Mouse (Mus musculus): ENCODE measurements around the gene Gm10226.
"Not testable (repeated sequence)": the region's sequence is repeated elsewhere in the genome, so short reads cannot be mapped to it uniquely, and the experiment has no call there.

The Gm10226 gene

DNA sequence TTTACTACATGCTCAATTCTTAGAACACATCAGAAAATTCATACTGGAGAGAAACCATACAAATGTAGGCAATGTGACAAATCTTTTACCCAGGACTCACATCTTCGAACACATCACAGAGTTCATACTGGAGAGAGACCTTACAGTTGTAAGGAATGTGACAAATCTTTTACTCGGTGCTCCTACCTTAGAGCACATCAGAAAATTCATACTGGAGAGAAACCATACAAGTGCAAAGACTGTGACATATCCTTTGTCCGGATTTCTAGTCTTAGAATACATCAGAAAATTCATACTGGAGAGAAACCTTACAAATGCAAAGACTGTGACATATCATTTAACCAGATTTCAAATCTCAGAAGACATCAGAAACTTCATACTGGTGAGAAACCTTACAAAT, at the start of gene Gm10226:
TSS of gene Gm10226 (plus strand) at position 301 of the 400 bp plus-strand sequence.
- no peak for DNase-seq

GRCm38 (mm10) chr17:21648791-21649190, 42.9 kb upstream of the Gm10226 start:
- DNase-seq, result no peak

DNA sequence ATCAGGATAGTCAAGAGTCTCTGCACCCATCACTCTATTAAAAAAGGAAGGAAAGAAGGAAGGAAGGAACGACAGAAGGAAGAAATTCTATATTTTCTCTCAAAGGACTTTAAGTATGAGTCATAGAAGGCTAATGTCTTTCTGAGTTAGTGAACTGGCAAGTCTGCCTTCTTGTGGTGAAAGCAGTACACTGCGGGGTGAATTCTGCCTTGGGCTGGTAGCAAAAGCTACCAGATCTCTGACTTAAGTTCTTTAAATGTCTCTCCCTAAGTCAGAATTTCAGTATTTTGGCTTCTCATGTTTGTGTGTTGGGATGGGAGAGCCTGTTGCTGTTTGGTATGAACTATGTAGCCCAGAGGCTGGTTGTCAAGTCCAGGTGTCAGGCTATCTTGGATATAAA, 41.7 kb upstream of the Gm10226 start:
- DNase-seq, result peak; percentile 8 to 25

DNA sequence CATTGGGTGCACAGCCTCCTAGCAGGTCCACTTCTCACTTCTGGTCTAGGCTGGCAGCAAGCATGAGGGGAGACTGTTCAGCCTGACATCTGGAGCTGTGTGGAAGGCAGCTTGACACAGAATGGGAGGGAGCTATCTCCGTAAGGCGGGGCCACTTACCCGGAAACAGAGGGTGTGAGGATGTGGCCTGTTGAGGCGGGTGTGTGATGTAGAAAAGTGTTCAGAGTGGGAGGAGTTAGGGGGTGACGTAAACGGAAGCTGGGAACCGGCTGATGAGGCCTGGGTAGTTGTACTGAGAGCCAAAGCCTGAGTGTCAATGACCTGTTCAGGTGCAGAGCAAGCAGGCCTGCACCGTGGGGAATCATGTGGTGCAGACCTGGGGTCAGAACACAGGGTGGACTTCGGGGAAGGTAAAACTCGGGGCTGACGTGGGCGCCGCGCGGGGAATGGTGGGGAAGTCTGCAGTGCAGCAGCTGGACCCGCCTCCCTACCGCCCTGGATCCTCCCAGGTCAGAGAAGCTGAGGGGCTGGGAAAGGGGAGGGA, 41.2 kb upstream of the Gm10226 start, which contains the start of gene Zfp983:
TSS of gene Zfp983 (plus strand) at position 261 of the 544 bp plus-strand sequence.
- peak; percentile 51 to 65 for DNase-seq

DNA sequence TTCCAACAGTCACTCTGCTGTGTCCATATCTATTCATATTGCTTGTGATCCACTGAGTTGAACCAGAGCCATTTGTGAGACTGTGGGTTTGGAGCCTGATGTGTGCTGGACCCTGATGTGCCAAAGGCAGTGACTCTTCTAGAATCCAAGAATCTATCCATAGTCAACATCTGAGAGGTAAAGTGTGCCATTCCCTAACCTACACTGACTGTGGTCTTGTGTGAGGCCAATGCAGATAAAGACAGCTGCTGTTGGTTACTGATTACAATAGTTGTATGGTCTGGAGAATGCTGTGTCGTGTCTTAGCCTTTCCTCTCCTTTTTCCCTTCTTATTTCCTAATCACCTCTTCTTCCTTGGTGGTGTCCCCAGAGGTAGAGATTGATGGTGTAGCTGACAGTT, 12.8 kb upstream of the Gm10226 start:
- not testable (repeated sequence) for DNase-seq

DNA sequence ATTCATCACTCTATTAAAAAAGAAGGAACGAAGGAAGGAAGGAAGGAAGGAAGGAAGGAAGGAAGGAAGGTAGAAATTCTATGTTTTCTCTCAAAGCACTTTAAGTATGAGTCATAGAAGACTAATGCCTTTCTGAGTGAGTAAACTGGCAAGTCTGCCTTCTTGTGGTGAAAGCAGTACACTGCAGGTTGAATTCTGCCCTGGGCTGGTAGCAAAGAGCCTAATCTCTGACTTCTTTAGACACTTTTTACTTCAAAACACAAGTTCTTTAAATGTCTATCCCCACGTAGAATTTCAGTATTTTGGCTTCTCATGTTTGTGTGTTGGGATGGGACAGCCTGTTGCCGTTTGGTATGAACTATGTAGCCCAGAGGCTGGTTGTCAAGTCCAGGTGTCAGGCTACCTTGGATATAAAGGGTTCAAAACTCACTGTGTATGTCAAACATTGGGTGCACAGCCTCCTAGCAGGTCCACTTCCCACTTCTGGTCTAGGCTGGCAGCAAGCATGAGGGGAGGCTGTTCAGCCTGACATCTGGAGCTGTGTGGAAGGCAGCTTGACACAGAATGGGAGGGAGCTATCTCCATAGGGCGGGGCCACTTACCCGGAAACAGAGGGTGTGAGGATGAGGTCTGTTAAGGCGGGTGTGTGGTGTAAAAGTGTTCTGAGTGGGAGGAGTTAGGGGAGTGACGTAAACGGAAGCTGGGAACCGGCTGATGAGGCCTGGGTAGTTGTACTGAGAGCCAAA, 12.2 kb upstream of the Gm10226 start:
- peak; percentile 72 to 73 for DNase-seq

- DNase-seq, result not testable (repeated sequence)
Measured at GRCm38 (mm10) chr17:21680019-21680376, 11.7 kb upstream of the Gm10226 start.

GRCm38 (mm10) chr17:21693342-21693741, 1.7 kb downstream of the Gm10226 start:
- DNase-seq, result no peak

GRCm38 (mm10) chr17:21696073-21696472, 4.4 kb downstream of the Gm10226 start:
- no peak for DNase-seq

DNA sequence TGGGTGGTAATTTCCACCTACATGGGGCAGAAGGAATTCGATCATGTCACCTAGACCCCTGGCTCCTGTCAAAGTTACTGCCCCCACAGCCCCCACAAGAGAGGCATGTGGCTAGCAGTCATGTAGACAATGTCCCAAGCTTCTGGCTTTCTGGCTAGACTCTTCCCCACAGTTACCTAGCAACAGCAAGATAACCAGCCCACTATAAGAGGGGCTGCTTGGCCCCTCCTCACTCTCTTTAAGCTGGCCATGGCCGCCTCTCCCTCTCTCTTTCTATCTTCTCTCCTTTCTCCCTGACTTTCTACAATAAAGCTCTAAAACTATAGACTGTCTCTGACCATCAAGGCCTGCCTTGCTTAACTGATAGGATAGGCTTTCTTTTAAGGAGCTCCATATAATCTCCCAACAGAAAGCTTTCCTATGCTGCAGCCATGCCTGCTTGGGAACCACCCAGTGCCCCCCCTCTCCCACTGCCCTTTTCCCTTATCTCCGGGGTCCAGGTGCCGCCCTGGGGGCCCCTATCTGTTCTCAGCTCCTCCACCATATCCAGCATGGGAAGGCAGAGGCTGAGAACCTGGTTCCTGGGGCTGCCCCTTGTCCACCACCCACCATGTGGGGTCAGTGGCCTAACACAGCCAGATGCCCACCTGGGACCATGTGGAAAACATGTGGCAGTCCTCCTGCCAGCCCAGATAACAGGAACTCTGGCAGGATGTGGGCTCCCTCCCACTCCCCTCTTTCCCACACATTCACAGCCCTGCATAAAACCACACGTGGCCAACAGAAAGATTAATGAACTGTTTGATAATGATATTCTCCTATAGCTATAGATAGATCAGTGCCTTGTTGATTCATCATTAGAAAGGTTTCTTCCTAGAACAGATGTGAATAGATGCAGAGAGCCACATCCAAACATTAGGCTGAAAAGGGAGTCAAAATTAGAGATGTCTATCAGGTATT, 10.9 kb downstream of the Gm10226 start:
- no peak for DNase-seq

- DNase-seq, result no peak
Measured at GRCm38 (mm10) chr17:21703414-21703813, 11.8 kb downstream of the Gm10226 start.

DNA sequence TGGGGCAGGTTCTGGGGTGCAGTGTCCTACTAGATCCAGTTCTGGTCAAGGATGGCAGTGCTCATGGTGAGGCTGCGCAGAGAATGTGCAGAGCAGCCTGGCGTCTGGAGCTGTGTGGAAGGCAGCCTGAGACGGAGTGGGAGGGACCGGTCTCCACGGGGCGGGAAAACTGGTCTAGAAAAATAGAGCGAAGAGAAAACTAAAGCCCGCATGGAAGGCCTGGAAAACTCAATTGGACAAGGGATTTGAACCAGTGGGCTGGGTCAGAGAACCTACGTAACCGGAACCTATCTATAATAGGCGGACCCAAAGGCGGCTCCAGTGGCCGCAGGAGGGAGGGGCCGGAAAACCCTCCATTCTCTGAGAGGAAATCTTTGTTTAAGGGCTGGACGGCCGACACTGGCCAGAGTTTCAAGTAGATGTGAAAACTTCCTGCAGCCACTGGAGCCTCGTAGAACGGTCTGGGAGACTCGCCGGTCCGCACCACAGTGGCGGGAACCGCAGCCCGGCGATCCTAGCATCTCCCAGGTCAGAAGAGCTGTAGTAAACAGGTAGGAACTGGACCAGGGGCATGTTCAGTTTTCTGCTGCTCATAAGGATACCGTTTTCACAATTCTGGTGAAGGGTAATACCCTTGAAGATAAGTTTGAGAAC, 15.8 kb downstream of the Gm10226 start, which contains the start of gene Zfp760:
TSS of gene Zfp760 (plus strand) at position 399 of the 654 bp plus-strand sequence.
- peak; percentile 76 to 83 for DNase-seq

GRCm38 (mm10) chr17:21708401-21708800, 16.7 kb downstream of the Gm10226 start:
- DNase-seq, result no peak

GRCm38 (mm10) chr17:21730495-21730894, 38.8 kb downstream of the Gm10226 start, which contains the start of gene Zfp229:
Gene Zfp229 (plus strand): TSS chr17:21730795.
- DNase-seq, result not testable (repeated sequence)

DNA sequence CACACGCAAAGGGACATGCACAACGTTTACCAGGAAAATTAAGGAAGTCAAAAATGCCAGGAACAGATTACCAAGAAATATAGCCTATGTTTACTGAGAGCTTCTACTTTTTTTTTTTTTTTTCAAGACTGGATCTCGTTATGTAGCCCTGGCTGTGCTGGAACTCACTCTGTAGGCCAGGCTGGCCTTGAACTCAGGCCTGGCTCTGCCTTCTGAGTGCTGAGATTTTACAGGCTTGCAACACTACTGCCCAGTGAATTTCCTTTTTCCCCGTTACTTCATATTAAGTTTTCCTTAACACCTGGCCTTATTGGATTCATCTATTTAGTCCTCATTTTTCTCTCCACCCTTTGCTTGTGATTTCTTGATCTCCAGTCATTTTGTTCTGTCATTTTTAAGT, 41.4 kb downstream of the Gm10226 start:
- no peak for DNase-seq

DNA sequence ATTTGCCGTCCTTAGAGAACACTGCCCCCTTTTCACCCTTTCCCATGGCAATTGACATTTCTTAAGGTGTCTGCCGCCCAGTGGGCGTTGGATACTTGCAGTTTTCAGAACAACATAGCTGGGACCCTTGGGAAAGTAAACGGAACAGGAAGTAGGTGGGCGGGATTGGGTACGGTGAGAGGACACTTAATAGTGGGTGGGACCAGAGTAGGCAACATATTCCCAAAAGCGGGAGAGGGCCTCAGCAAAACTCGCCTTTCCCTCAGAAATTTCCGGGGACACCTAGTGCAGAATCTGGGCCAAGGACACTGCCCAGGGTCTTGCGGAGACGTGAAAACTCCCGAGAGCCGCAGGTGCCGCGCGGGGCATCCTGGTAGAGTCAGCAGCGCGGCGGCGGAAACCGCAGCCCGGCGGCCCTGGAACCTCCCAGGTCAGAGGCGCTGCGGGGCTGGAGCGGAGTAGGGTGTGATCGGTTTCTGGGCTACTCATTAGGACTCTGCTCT, 41.9 kb downstream of the Gm10226 start:
- DNase-seq, result peak; percentile 78 to 80
